Mouse (Mus musculus) urinary bladder, postnatal 25 days (tissue): Measurements from ENCODE around the gene Fxyd4.

ENCODE experiments used
- DNase-seq: peaks from one replicate; pipeline ENCODE4 v3.0.0; 2022; ENCODE audit warnings: low spot score

Gene Fxyd4

DNA sequence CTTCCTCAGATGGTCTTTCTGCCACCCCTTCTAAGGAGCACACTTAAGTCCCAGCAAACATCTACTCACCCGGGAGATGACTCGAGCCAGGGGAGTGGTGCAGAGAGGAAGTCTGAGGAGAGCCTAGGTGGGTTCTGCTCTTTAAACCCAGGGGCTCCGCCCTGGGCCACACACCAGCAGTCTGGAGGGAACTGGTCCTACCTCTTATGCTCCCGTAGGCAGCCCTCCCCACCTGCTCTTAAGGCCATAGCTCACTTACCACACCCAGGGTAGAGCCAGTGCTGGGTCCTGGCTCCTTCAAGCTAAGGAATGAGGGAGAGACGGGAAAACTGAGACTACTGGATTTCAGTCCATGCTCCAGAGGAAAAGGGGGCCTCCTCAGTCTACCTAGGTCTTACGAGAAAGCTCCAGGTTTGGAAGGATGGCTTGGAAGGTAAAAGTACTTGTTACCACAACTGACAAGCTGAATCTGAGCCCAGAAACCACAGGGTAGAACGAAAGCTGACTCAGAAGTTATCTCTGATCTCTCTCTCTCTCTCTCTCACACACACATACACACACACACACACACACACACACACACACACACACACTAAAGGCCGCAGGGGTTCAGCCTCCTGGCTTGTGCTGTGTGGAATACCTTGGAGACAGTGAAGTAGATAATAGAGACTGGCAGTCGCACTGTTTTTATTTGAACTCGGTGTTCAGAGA is at the start of gene Fxyd4:
Gene Fxyd4, minus strand, starts transcription at position 471 of the 711 bp plus-strand sequence.
- DNase-seq = no peak

DNA sequence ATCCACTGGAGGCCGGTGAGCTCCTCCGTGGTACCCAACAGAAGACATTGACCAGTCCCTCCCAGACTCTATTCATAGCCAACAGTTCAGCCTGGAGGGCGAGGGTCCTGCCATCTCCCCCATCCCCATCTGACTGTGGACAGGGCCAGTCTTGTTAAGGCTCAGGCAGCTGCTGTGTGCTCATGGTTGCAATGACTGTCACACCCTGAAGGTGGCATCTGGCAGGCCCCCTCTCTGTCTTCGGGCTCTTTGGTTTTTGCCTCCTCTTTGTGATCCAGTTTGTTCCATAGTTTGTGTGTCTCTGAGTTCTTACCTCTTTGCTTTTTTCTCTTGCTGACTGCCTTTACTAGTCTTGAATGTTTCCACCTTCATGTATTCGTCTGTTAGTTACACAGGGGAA is 49.7 kb upstream of the Fxyd4 start:
- DNase-seq = no peak

DNA sequence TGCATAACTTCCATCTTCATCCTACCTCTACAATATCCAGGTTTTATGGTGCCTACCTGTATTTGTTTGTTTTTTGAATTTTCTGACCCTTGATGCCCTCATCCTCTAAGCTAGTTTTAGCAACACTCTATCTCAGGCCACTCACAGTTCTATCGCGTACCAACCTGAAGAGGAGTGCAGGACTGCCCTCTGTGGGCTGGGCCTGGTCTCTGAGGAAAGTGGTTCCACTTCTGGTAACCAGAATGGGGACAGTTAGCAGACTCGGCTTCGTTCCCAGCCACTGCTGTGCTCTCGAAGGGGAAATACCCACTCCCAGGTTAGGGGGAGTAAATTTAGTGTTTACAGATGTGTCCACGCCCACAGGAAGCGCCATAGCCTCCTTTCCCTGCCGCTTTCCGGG is 29.2 kb upstream of the Fxyd4 start:
- no peak for DNase-seq

DNA sequence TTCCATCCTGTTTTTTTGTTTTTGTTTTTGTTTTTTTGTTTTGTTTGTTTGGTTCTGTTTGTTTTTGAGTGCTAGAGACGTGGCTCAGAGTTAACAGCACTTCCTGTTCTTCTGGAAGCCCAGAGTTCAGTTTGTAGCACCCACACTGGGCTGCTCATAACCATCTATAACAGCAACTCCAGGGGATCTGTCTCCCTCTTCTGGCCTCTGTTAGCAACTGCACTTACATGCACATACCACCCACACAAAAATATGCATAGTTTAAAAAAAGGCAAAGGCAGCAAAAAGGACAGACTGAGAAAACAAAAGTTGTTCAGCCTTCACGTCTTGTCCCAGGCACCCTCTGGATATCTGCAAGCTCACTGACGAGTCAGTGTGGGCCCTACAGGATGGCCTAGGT is 25.7 kb upstream of the Fxyd4 start:
- no peak for DNase-seq

DNA sequence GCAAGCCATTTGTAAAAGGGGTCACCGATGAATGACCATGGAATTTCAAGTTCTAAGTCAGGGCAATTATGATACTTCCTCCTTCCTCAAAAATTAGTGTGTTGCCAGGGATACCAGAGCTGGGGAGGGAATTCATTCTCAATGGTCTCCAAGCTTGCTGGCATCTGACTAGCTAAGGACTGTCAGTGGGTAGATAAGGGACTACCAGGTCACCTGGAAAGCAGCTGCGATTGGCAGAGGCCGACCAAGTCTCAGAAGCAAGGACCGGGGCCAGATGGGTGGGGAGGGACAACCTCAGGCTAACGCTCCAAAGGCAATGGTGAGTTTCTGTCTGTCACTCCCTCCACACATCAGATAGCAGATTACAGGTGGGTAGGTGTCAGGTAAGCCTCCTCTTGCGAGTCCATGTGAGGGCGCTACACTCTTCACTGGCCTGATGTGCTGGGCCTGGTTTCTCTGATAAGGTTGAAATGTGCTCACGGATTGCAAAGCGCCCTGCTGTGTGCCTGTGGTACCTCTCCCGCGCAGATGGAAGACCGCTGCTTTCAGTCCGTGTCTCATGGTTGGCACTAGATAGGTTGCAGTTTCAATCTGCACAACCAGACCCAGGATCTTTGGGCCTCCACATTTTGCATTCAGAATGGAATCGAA is 19.5 kb upstream of the Fxyd4 start:
- DNase-seq = no peak

DNA sequence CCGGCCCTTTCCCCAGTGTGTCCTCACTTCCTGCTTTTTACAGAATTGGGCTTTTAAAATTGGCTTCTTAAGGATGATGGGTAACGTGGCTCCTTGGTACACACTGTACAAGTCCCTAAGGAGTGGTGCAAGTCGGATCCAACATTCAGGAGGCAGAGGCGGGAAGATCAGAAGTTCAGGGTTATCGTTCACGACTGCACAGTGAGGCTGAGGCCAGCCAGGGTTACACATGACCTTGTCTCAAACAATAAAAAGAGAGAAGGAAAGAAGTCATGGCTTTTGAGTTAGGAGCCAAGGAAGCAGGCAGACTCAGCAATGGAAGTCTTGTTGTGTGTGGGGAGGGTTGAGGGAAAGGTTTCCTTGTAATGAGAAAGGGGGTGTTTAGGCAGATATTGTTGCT is 18.7 kb upstream of the Fxyd4 start:
- DNase-seq = no peak

DNA sequence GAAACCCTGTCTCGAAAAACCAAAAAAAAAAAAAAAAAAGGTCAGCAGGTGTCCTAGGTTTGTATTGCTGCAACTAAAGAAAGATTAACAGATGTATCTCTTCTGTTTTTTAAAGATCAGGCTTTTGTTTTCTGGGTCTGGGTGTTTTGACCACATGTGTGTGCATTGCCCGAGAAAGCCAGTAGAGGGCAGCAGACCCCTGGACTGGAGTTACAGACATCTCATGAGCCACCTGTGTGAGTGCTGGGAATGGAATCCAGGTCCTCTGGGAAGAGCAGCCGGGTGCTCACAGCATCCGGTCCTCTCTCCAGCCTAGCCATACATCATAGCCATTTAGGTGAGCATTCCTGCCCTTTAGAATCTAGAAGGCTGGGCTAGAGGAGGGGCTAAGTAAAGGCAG is 14.8 kb upstream of the Fxyd4 start:
- DNase-seq = no peak

DNA sequence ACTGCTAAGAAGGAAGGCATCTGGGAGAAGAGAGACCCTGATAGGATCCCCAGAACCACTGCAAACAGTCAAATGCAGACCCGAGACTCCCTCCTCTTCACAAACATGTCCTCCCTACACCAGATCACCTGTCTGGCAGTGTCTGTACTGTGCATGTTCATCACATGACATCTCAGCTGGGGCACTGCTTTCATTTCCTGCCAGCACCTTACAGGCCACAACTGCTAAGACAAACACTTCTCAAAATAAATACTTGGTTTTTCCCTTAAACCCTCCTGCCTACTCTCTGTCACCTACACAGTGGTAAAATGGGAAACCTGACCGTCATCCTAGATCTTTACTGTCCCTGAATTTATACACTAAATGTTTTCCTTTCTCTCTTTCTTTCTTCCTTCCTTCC is 6.4 kb upstream of the Fxyd4 start:
- no peak for DNase-seq

DNA sequence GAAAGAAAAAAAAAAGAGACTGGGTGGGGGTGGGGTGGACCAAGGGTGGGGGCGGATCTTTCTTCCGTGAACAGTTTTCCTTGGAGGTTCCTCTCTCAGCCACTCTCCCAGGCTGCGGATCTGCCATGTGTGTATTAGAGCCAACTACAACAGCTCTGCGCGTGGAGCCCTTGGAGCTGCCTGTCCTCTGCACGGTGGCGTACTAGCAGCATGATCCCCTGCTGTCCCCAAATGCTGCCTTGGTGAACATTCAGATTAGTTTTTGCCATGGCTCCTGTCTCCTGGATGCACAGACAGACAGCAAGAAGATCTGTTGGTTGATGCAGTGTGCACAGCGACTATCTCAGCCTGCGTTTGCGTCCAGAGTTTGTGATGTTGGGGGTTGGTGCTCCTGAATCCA is 5.3 kb upstream of the Fxyd4 start:
- DNase-seq = no peak

DNA sequence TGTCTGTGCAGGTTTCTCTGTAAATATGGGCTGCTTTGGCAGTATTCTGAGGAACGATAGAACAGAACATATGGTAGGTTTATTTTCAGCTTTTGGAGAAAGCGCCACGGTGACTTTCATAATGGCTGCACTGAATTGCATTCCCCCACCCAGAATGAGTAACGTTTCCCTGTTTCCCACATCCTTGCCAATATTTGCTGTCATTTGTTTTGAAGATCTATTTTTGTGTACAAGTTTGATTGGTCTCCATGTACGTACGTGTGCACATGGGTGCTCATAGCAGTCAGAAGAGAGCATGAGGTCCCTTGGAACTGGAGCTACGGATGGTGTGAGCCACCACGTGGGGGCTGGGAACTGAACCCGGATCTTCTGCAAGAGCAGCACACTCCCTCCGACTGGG is 1.5 kb upstream of the Fxyd4 start:
- DNase-seq = no peak

DNA sequence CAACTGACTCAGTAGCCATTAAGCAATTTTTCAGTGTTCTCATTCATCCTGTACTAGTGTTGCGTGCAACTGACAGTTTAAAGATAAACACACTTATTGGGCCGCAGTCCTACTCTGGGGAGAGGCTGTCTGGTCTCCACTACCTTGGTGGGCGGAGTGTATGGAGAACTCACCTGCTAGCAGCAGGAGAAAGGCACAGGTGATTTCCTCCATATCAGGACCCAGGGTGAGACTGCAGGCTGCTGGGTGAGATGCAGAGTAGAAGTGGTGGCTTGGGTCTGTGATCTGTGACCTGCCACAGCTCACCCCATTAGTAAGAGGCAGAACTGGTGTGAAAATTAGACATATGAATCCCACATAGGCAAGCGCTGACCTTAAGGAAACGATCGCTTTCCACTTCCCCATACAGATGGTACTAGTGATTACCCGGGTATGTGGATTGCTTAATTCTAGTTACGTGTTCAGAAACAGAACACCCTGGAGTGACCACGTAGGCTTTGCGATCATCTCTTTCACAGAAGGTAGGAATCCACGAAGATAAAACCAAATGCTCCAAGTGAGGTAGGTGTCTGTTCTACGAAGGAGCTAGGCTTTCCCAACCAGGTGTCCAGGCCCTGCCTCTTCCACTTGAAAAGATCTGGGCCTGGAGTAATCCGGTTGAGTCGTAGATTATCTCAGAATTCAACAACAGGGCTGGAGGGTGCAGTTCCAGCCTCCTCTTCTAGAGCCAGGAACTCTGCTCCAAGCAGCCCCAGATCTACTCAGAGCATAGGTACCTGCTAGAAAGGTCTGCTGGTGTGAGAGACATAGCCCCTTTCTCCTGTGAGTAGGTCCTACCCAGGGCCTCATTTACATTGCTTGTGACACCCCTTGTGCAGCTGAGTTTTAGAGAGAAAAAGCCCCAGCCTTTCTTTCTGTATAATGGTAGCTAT is 1.5 kb downstream of the Fxyd4 start:
- DNase-seq = no peak

DNA sequence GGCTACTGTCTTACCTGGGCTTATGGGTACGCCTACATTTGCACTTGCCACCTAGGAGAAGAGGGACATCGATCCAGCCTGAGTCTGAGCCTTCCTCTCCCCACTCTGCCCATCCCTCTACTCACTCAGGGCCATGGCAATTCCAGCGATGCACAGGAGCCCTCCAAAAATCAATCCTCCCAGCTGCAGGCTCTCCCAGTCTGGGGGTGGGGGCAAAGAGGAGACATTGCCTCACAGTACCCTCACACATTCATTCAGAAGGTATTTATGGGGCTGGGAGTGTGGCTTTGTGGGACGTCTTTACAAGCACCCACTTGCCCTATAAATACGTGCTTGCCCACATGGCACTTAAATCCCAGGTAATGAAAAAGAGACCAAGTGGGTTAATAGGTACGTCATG is 3.2 kb downstream of the Fxyd4 start:
- DNase-seq = no peak

DNA sequence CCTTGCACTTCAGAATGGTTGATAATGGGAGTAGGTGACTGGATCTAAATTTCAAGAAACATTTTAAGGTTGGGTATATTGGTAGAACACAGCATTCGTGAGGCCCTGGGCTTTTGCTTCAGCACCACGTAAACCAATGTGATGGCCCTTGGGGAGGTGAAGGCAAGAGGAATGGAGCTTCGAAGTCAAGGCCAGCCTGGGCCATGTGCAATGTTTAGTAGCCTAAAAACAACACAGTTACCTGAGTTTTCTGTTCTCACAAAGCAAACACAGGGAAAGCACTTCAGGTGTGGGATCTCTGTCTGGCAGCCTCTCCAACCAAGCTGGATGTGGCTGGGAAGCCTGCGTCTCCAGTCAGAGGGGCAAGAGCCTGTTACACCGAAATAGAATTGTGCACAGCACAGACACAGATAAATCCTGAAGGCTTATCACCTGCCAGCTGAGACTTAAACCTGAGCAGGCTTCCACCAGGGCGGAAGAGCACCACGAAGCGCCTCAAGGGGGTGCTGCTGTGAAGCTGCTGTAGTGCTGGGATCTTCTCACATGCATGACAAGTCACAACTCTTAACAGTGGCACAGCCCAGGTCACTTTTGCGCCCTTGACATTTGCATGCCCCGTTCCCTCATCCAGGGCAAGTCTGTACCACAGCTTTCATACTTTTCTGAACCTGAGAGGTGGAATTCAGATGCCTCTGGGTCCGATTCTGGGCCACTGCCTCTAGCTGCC is 5.0 kb downstream of the Fxyd4 start:
- no peak for DNase-seq

DNA sequence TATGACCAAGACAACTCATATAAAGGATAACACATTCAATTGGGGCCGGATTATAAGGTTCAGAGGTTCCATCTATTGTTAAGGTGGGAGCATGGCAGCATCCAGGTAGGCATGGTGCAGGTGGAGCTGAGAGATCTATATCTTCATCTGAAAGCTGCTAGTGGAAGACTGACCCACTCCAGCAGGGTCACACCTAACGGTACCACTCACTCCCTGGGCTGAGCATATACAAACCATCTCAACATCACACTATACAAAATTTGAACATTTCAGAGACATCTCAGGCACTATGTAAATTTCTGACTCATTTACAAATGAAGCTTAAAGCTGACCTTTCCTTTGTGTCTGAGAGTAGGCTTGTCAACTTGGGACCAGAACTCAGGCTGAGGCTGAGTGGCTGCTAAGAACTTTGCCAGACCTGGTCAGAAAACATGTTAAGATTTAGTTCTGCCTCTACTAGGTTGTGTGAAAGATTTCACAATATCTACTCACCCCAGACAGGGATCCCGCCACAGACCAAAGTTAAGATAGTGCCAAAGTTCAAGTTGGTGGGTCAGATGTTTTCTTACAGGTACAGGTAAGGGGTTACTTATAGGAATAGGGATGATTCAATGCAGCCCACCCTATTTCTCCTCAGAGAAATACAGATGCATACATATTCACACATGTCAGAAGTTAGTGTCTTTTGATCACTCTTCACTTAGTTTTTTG is 7.4 kb downstream of the Fxyd4 start:
- no peak for DNase-seq

DNA sequence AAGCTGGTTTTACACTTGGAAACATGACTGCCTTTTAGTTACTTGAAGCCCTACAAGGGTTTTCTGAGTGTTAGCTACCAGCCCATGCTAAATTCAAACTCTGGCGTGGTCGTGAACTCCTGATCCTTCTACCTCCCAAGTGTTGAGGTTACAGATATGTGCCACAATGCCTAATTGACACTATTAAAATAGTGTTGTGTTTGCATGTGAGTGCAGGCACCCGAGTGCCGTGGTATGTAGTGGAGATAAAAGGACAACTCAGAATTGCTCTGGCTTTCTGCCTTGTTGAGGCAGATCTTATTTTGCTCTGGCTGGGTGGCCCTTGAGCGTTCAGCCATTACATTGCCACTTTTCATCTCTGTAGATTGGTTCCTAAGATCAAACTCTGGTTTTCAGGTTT is 8.7 kb downstream of the Fxyd4 start:
- DNase-seq = no peak

DNA sequence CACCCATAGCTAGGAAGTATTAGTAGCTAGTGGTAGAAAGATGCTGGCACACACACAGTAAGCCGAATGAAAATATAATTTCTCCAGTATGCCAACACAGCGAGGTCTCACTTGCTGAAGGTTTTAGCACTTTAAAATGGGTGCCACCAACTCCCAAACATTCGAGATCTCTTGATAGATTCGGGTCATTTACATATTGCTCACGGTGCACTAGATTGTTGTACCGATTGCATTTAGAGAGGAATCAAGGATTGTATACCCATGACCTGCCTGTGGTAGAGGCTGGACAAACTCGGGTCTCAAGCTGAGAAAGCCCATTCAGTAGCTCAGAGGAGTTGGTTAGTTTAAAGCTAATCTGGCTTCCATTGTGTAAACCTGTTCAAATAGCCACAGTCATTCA is 9.5 kb downstream of the Fxyd4 start:
- no peak for DNase-seq

DNA sequence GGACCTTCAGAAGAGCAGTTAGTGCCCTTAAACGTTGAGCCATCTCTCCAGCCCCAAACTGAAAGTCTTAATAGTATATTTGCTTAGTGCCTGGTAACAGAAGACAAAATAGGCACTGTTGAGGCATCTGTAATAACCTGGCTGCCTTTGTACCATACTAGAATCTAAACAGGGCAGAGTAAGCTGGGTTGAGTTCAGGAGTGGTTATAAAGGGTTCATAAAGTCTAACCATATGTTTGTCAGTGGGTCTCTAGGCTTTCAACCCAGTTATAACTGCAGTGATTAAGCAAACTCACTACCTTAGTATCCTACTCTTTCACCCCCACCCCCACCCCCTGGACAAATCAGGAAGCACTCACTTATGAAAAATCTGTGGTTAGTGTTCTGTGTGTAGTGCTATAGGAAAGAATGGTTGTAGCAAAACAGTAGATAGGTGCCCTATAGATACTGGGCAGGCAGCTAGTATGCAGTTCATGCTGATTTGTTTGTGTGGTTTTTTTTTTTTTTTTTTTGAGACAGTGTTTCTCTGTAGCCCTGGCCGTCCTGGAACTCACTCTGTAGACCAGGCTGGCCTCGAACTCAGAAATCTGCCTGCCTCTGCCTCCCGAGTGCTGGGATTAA is 10.5 kb downstream of the Fxyd4 start:
- no peak for DNase-seq

DNA sequence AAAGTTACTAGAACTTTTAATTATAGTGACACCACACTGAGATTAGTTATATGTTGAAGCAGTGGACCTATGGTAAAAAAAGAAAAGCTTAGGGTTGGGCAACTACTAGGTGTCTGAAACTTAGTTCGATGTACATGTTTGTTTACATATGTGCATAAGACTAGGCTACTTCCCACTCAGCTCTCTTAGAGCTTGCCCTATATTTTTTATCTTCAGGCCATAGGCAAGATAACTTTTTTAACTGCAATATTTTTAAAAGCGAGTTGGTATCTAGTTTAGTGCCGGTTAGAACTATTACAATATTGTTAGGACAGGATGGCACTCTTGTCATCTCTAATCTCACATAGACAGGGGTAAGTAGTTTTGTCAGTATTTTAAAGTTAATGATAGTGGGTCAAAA is 15.5 kb downstream of the Fxyd4 start:
- DNase-seq = no peak

DNA sequence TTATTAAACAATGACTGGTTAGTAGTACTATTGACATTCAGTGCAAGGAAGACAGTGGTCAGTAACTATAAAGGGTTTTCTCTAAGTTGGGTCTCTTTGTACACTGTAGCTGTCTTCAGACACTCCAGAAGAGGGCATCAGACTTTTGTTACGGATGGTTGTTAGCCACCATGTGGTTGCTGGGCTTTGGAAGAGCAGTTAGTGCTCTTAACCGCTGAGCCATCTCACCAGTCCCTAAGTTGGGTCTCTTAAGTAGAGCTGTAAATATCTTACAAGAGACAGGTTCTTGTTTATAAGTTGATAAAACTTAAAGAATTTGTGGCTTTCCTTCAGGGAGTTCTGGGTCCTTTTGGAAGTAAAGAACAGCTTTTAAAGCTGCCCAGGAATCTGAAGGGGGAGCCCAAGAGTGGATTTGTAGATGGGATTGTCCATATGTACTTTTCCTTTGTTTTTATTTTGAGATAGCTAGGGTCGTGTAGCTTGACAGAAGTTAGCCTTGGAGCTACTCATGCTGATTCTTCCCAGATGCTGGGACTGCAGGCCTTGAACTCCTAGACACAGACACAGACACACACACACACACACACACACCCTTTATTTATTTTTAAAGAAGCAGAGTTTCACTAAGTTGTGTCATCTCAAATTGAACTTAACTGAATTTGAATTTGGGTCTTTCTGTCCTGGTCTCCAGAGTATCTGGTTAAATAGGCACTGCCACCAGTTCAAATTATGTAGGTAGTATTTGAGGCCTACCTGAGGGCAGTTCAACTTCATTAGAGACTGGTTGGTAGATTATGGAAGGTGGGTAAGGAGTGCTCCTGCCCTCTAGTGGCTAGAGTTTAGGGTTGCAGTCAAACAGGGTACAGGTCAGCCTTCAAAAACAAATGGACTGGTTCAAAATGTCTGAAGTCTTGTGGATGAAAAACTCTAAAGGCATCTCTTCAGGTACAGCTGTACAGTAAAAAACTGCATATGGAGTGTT is 16.5 kb downstream of the Fxyd4 start:
- DNase-seq = no peak

DNA sequence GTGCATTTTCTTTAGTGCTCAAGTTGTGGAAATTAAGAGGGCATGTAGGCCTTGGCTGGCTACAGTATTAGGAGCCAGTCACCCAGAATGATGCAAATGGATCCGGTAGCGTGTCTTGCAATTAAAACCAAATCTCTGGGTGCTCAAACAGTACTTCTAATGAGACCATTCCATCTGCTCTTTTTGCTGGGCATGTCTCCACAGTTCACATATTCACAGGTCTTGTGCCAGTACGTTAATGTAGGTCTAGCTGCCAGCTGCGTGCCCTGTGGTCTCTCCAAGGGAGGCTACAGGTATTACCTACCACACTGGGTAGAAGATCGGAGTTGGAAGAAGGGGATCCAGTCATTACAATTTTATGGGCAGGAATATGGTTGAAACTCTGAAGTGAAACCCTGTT is 19.4 kb downstream of the Fxyd4 start:
- DNase-seq = no peak
